Mouse (Mus musculus) midbrain, postnatal 0 days (tissue): ENCODE measurements at regions not wholly inside any gene's neighbourhood (a gene's known extent, or its start where the extent isn't known, plus 50 kb on each side); places are given as distances from the start of the nearest gene placed in this dataset.

Source experiments
- ATAC-seq: fragments of 200-750 bp; cut with Nextera tagmentation; 2 replicates; pipeline ENCODE4 v1.8.0; 2017; ENCODE audit warnings: moderate number of reproducible peaks, mild to moderate bottlenecking, moderate TSS enrichment, moderate library complexity; ENCODE audit not compliant: low FRiP score
- DNase-seq: peaks from one replicate; pipeline ENCODE4 v3.0.0-alpha.2; 2015; ENCODE audit warnings: low spot score
- H3K27ac ChIP-seq: fragments of 300-500 bp; sonication (generic); 2 replicates; pipeline ENCODE4 v1.5.1; 2014; ENCODE audit warnings: low read depth, mild to moderate bottlenecking, low read length, mixed read lengths
- H3K27me3 ChIP-seq: fragments of 300-500 bp; sonication (generic); 2 replicates; pipeline ENCODE4 v1.6.1; 2014; ENCODE audit warnings: low read length, control low read depth, mixed read lengths; ENCODE audit not compliant: insufficient read depth
- H3K36me3 ChIP-seq: fragments of 300-500 bp; sonication (generic); 2 replicates; pipeline ENCODE4 v1.6.1; 2014; ENCODE audit warnings: low read length, control low read depth, mixed read lengths; ENCODE audit not compliant: insufficient read depth
- H3K4me1 ChIP-seq: fragments of 300-500 bp; sonication (generic); 2 replicates; pipeline ENCODE4 v1.6.1; 2014; ENCODE audit warnings: mild to moderate bottlenecking, control low read depth, antibody characterized with exemption, low read length, mixed read lengths; ENCODE audit not compliant: insufficient read depth
- H3K4me2 ChIP-seq: fragments of 300-500 bp; sonication (generic); 2 replicates; pipeline ENCODE4 v1.6.1; 2014; ENCODE audit warnings: low read depth, mild to moderate bottlenecking, low read length, mixed read lengths; ENCODE audit not compliant: poor library complexity, severe bottlenecking
- H3K4me3 ChIP-seq: fragments of 300-500 bp; sonication (generic); 2 replicates; pipeline ENCODE4 v1.5.1; 2014; ENCODE audit warnings: low read depth, mild to moderate bottlenecking, low read length, moderate library complexity
- H3K9ac ChIP-seq: fragments of 300-500 bp; sonication (generic); replicated peaks from 2 replicates; pipeline ENCODE4 v1.6.1; 2014; ENCODE audit warnings: mild to moderate bottlenecking, low read length, moderate library complexity, mixed read lengths; ENCODE audit not compliant: poor library complexity, severe bottlenecking
- H3K9me3 ChIP-seq: fragments of 300-500 bp; sonication (generic); 2 replicates; pipeline ENCODE4 v1.6.1; 2016; ENCODE audit warnings: low read length, control low read depth
- CTCF ChIP-seq: IDR thresholded peaks from 2 replicates; pipeline ENCODE4 v1.5.1; 2016; ENCODE audit warnings: antibody characterized with exemption, mild to moderate bottlenecking
- WGBS: fragments of 180-500 bp; shearing (Covaris S2); extraction: QIAGEN DNeasy Blood & Tissue Kit; methylation state at CpG from one replicate; pipeline ENCODE4 v1.1.7; 2014; 5-methylcytosine and 5-hydroxymethylcytosine counted together

DNA sequence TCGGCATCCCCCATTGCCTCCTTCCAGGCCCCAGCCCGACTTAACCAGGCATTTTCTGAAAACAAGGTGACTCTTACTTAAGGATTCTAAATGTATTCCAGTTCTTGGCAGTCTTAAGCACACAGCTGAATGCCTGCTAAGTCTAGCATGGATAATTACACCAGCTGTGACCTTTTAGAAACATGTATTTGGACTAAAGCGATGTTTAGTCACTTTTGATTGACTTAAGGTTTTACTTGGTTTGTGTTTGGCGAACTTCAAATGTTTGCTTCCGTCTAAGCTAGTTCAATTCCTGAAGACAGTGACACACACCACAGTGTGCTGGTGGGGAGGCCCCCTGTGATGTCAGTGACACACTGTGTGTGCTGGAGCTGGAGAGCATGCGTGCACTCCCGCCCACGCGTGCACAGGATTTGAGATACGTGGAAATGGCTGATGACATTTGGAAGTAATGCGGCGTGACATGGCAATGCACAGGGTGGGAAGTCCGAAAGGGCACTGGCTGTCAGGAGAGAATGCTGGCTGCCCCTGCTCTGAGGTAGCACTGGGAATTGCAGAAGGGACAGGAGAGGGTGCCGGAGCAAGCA is 179.0 kb upstream of the Cdh13 start:
- TF ChIP-seq CTCF, result no peak
- Histone ChIP-seq H3K9ac (no peak overlapping the region), H3K4me1 (no peaks in the 10 kb centered on the region), H3K9me3 (no peaks in the 10 kb centered on the region), H3K4me2 (no peak overlapping the region), H3K27me3 (no peaks in the 10 kb centered on the region), H3K36me3 (no peaks in the 10 kb centered on the region), H3K27ac (no peak overlapping the region), H3K4me3 (no peak overlapping the region)
- DNase-seq (peak; percentile 60), ATAC-seq (no peak)
- WGBS, result 55% methylated on average over 14 of the region's 14 CpGs

DNA sequence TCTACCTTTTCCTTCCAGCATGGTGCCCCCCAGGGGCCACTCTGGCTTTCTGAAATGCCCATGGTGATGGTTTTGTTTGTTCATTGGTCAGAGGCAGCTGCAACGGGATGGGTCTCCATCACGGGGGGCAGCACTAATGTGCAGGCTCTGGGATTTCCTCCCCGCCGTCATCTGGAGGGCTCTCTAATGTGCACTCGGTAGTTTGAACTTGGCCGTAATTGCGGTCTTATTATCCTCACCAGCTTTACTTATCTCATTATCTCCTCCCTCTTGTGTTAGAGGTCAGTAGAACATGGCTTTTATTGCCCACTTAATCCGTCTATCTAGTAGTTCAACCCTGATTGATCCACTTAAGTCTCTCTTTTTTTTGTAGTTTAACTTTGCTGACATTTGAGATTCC is 182.2 kb upstream of the Cdh13 start:
- ATAC-seq (no peak), DNase-seq (no peak)
- H3K4me1 ChIP-seq, result no peaks in the 10 kb centered on the region
- no peak overlapping the region for H3K4me3 ChIP-seq
- H3K4me2 ChIP-seq, result no peak overlapping the region
- 67% methylated on average over 8 of the region's 8 CpGs for WGBS
- TF ChIP-seq CTCF, result no peak
- no peaks in the 10 kb centered on the region for H3K27me3 ChIP-seq
- no peaks in the 10 kb centered on the region for H3K36me3 ChIP-seq
- H3K9me3 ChIP-seq, result no peaks in the 10 kb centered on the region
- no peak overlapping the region for H3K9ac ChIP-seq
- H3K27ac ChIP-seq, result no peak overlapping the region

DNA sequence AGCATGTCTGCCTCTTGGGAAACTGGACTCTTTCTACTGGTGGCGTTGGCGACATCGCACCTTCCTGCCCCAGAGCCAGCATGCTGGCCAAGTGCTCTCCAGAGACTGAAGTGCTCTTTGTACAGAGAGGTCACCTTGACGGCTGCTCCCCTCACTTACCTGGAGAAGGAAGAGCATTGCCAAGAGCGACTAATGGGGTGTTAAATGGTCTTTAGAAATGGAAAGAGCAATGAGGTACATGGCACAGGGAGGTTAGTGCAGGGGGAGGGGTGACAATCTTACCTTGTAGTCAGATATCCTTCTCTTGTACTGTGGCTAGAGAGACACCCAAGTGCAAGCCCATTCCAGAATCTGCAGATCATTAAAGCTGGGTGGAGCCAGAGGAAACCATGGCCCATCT is 220.8 kb upstream of the Cdh13 start:
- H3K9me3 ChIP-seq, result no peaks in the 10 kb centered on the region
- no peak overlapping the region for H3K4me3 ChIP-seq
- no peak for TF ChIP-seq CTCF
- H3K4me1 ChIP-seq, result peaks cover 5% of the 10 kb centered on the region; the same call in 1 of the 2 replicates
- no peaks in the 10 kb centered on the region for H3K27me3 ChIP-seq
- H3K9ac ChIP-seq, result no peak overlapping the region
- WGBS, result 82% methylated on average over 5 of the region's 5 CpGs
- H3K36me3 ChIP-seq, result no peaks in the 10 kb centered on the region
- no peak for DNase-seq
- no peak overlapping the region for H3K4me2 ChIP-seq
- H3K27ac ChIP-seq, result no peak overlapping the region
- ATAC-seq, result no peak

DNA sequence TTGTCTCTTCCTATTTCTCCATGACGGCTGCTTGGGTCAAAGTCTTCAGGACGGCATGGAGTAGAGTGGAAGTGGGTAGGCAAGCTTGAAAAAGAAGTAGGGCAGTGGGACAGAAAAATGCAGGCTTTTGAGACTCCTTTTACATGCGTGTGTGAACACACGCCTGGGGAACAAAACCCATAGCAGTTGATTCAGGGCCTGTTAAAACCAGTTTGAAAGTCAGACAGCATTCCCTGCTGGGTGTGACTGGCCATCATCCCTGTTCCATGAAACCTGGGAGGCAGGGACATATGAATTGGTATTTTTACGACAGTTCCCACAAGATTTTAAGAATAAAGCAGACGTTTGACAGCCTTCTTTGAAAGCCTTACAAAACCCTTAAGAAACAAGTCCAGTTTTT is 226.8 kb upstream of the Cdh13 start:
- TF ChIP-seq CTCF, result no peak
- Histone ChIP-seq H3K4me1 (no peaks in the 10 kb centered on the region), H3K27me3 (no peaks in the 10 kb centered on the region), H3K36me3 (no peaks in the 10 kb centered on the region), H3K4me2 (no peak overlapping the region), H3K9ac (no peak overlapping the region), H3K27ac (no peak overlapping the region), H3K9me3 (no peaks in the 10 kb centered on the region), H3K4me3 (no peak overlapping the region)
- ATAC-seq, result no peak
- 82% methylated on average over 6 of the region's 6 CpGs for WGBS
- DNase-seq, result no peak

DNA sequence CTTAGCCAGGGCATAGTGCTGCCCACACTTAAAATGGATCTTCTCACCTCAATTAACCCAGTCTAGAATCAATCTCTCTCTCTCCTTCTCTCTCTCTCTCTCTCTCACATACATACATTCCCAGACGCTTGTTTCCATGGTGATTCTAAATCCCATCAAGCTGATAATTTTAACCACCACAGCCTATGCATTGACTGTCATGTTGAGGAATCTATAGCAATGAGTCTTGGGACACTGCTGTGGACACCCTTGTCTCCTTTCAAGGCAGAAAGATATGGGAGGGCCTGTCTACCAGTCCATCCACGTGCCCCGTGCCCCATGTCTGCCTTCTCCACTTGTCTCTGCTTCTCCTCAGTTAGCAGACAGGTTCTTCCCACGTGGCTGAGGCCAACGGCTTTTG is 228.0 kb upstream of the Cdh13 start:
- H3K4me1 ChIP-seq, result no peaks in the 10 kb centered on the region
- no peak overlapping the region for H3K4me2 ChIP-seq
- DNase-seq, result peak; percentile 30
- no peak for TF ChIP-seq CTCF
- no peak overlapping the region for H3K9ac ChIP-seq
- no peak overlapping the region for H3K4me3 ChIP-seq
- WGBS, result 47% methylated on average over 5 of the region's 5 CpGs
- H3K9me3 ChIP-seq, result no peaks in the 10 kb centered on the region
- H3K27ac ChIP-seq, result no peak overlapping the region
- no peaks in the 10 kb centered on the region for H3K27me3 ChIP-seq
- no peak for ATAC-seq
- no peaks in the 10 kb centered on the region for H3K36me3 ChIP-seq

DNA sequence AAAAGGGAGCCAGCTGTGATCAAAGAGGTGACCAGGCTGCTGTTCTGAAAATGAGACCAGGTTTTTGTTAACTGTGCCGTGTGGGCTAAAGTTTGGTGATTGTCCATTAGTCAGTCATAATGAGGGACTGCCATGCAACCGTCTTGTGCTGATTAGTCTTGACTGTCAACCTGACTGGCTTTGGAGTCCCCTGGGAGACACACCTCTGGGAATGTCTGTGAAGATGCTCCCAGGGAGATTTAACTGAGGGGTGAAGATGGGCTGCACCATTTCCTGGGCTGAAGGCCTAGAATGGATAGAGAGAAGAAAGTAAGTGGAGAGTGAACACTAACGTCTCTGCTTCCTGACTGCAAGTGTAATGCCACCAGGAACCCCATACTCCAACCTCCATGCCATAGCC is 233.1 kb upstream of the Cdh13 start:
- Histone ChIP-seq H3K4me1 (no peaks in the 10 kb centered on the region), H3K4me3 (no peak overlapping the region), H3K4me2 (no peak overlapping the region), H3K9ac (no peak overlapping the region), H3K9me3 (no peaks in the 10 kb centered on the region), H3K27ac (no peak overlapping the region), H3K36me3 (no peaks in the 10 kb centered on the region), H3K27me3 (no peaks in the 10 kb centered on the region)
- ATAC-seq (no peak), DNase-seq (no peak)
- no peak for TF ChIP-seq CTCF
- WGBS, result 93% methylated on average over 3 of the region's 3 CpGs
